Mouse (Mus musculus) hindbrain, embryonic 16.5 days (tissue): ENCODE results near the gene Mob3a. TPM values are rescaled to one million over a fixed set of nuclear protein-coding genes. Genes with fewer than 3 reads are reported as not detected.

Experiments used
- ATAC-seq: fragments of 200-750 bp; cut with Nextera tagmentation; 2 replicates; pipeline ENCODE4 v1.8.0; 2017; ENCODE audit warnings: moderate TSS enrichment, moderate library complexity
- H3K27ac ChIP-seq: fragments of 300-500 bp; sonication (generic); 2 replicates; pipeline ENCODE4 v1.5.1; 2014; ENCODE audit warnings: low read depth, mild to moderate bottlenecking, control low read depth, low read length, moderate library complexity
- H3K27me3 ChIP-seq: fragments of 300-500 bp; sonication (generic); replicated peaks from 2 replicates; pipeline ENCODE4 v1.6.1; 2014; ENCODE audit warnings: low read length; ENCODE audit not compliant: control insufficient read depth, insufficient read depth
- H3K36me3 ChIP-seq: fragments of 300-500 bp; sonication (generic); 2 replicates; pipeline ENCODE4 v1.6.1; 2014; ENCODE audit warnings: mild to moderate bottlenecking, low read length, moderate library complexity, mixed read lengths; ENCODE audit not compliant: control insufficient read depth, insufficient read depth
- H3K4me1 ChIP-seq: fragments of 300-500 bp; sonication (generic); 2 replicates; pipeline ENCODE4 v1.6.1; 2014; ENCODE audit warnings: low read depth, low read length; ENCODE audit not compliant: control insufficient read depth, insufficient read depth
- H3K4me2 ChIP-seq: fragments of 300-500 bp; sonication (generic); 2 replicates; pipeline ENCODE4 v1.6.1; 2014; ENCODE audit warnings: mild to moderate bottlenecking, low read length, control low read depth, moderate library complexity
- H3K4me3 ChIP-seq: fragments of 300-500 bp; sonication (generic); 2 replicates; pipeline ENCODE4 v1.5.1; 2014; ENCODE audit warnings: mild to moderate bottlenecking, low read length, control low read depth, moderate library complexity
- H3K9ac ChIP-seq: fragments of 300-500 bp; sonication (generic); 2 replicates; pipeline ENCODE4 v1.6.1; 2014; ENCODE audit warnings: low read depth, mild to moderate bottlenecking, control low read depth, low read length, moderate library complexity
- H3K9me3 ChIP-seq: fragments of 300-500 bp; sonication (generic); 2 replicates; pipeline ENCODE4 v1.6.1; 2014; ENCODE audit warnings: mild to moderate bottlenecking, low read length, moderate library complexity; ENCODE audit not compliant: control insufficient read depth
- WGBS: fragments of 180-500 bp; shearing (Covaris S2); extraction: QIAGEN DNeasy Blood & Tissue Kit; methylation state at CpG from one replicate; pipeline ENCODE4 v1.1.7; 2014; 5-methylcytosine and 5-hydroxymethylcytosine counted together
- polyA plus RNA-seq: library from polyadenylated mRNA; unstranded; fragments of >200 nt; fragmentation: Nextera tagmentation; extraction: Ambion mirVana; gene quantifications from 2 replicates; pipeline ENCODE4 v1.2.1, GENCODE M21; 2015

Mob3a gene
- polyA plus RNA-seq, 1 experiment from 2014 or later: 56.9 TPM

- H3K27me3 ChIP-seq: no peaks in the 10 kb centered on the region
- no peaks in the 10 kb centered on the region for H3K9me3 ChIP-seq
- H3K4me1 ChIP-seq: peaks cover 33% of the 10 kb centered on the region
- H3K4me2 ChIP-seq: peak overlapping the region; percentile 84
- H3K36me3 ChIP-seq: peaks cover 12% of the 10 kb centered on the region
- 0 out of 2 replicates have a peak overlapping the region, but pooled peaks have one; percentile 1 for H3K9ac ChIP-seq
- H3K27ac ChIP-seq: no peak overlapping the region
- no peak for ATAC-seq
- H3K4me3 ChIP-seq: peak overlapping the region; percentile 61
- WGBS: 81% methylated on average over 5 of the region's 5 CpGs
Measured at GRCm38 (mm10) chr10:80703643-80704042, 1.9 kb upstream of the Mob3a start.

- peak overlapping the region; percentile 61 for H3K4me3 ChIP-seq
- H3K27me3 ChIP-seq: no peaks in the 10 kb centered on the region
- 1% methylated on average over 47 of the region's 47 CpGs for WGBS
- H3K9me3 ChIP-seq: no peaks in the 10 kb centered on the region
- peak; percentile 86 for ATAC-seq
- H3K36me3 ChIP-seq: peaks cover 4% of the 10 kb centered on the region
- H3K27ac ChIP-seq: peak overlapping the region; percentile 82
- H3K4me1 ChIP-seq: peaks cover 40% of the 10 kb centered on the region
- peak overlapping the region; percentile 84 for H3K4me2 ChIP-seq
- H3K9ac ChIP-seq: peak overlapping the region; percentile 77
Measured at GRCm38 (mm10) chr10:80702536-80703390, 986 bp upstream of the Mob3a start.

- H3K9me3 ChIP-seq: no peaks in the 10 kb centered on the region
- peak overlapping the region; percentile 61 for H3K4me3 ChIP-seq
- WGBS: 50% methylated on average over 4 of the region's 4 CpGs
- no peaks in the 10 kb centered on the region for H3K27me3 ChIP-seq
- ATAC-seq: no peak
- peaks cover 40% of the 10 kb centered on the region for H3K4me1 ChIP-seq
- no peak overlapping the region for H3K9ac ChIP-seq
- no peaks in the 10 kb centered on the region for H3K36me3 ChIP-seq
- peak overlapping the region; percentile 84 for H3K4me2 ChIP-seq
- no peak overlapping the region for H3K27ac ChIP-seq
Measured at GRCm38 (mm10) chr10:80700732-80701131, 1.0 kb downstream of the Mob3a start.

- ATAC-seq: no peak
- 85% methylated on average over 7 of the region's 7 CpGs for WGBS
- Histone ChIP-seq H3K9ac (peak overlapping the region; percentile 18; the same call in 1 of the 2 replicates), H3K4me2 (peak overlapping the region; percentile 84; the same call in 1 of the 2 replicates), H3K9me3 (no peaks in the 10 kb centered on the region), H3K27ac (no peak overlapping the region), H3K4me3 (no peak overlapping the region), H3K4me1 (peaks cover 43% of the 10 kb centered on the region), H3K27me3 (no peaks in the 10 kb centered on the region), H3K36me3 (no peaks in the 10 kb centered on the region)
Measured at GRCm38 (mm10) chr10:80700038-80700504, 1.7 kb downstream of the Mob3a start.

GRCm38 (mm10) chr10:80698605-80699004 lies 3.2 kb downstream of the Mob3a start:
- Histone ChIP-seq H3K9ac (no peak overlapping the region), H3K36me3 (no peaks in the 10 kb centered on the region), H3K27me3 (no peaks in the 10 kb centered on the region), H3K4me2 (no peak overlapping the region), H3K27ac (no peak overlapping the region), H3K9me3 (no peaks in the 10 kb centered on the region), H3K4me3 (no peak overlapping the region), H3K4me1 (peaks cover 35% of the 10 kb centered on the region)
- ATAC-seq: no peak
- 93% methylated on average over 9 of the region's 9 CpGs for WGBS

- 79% methylated on average over 9 of the region's 9 CpGs for WGBS
- Histone ChIP-seq H3K9me3 (no peaks in the 10 kb centered on the region), H3K4me2 (no peak overlapping the region), H3K27me3 (no peaks in the 10 kb centered on the region), H3K4me1 (peaks cover 27% of the 10 kb centered on the region), H3K27ac (no peak overlapping the region), H3K36me3 (no peaks in the 10 kb centered on the region), H3K9ac (no peak overlapping the region), H3K4me3 (no peak overlapping the region)
- ATAC-seq: no peak
Measured at GRCm38 (mm10) chr10:80697812-80698211, 4.0 kb downstream of the Mob3a start.

GRCm38 (mm10) chr10:80697393-80697787 lies 4.4 kb downstream of the Mob3a start:
- WGBS: 92% methylated on average over 8 of the region's 8 CpGs
- no peak overlapping the region for H3K9ac ChIP-seq
- no peaks in the 10 kb centered on the region for H3K9me3 ChIP-seq

GRCm38 (mm10) chr10:80696502-80697392 lies 5.0 kb downstream of the Mob3a start:
- no peak overlapping the region for H3K4me3 ChIP-seq
- H3K4me1 ChIP-seq: peaks cover 27% of the 10 kb centered on the region
- no peaks in the 10 kb centered on the region for H3K9me3 ChIP-seq
- no peak overlapping the region for H3K9ac ChIP-seq
- no peaks in the 10 kb centered on the region for H3K36me3 ChIP-seq
- 75% methylated on average over 11 of the region's 12 CpGs for WGBS
- no peaks in the 10 kb centered on the region for H3K27me3 ChIP-seq
- no peak overlapping the region for H3K4me2 ChIP-seq
- H3K27ac ChIP-seq: no peak overlapping the region
- ATAC-seq: no peak

More at GRCm38 (mm10) chr10:80697393-80697787, 4.4 kb downstream of the Mob3a start:
- Histone ChIP-seq H3K4me3 (no peak overlapping the region), H3K4me2 (no peak overlapping the region), H3K4me1 (peaks cover 27% of the 10 kb centered on the region), H3K36me3 (no peaks in the 10 kb centered on the region), H3K27me3 (no peaks in the 10 kb centered on the region), H3K27ac (no peak overlapping the region)
- no peak for ATAC-seq
